Mouse (Mus musculus) frontal cortex, postnatal 10 days (tissue): ENCODE measurements at regions not wholly inside any gene's neighbourhood (a gene's known extent, or its start where the extent isn't known, plus 50 kb on each side); places are given as distances from the start of the nearest gene placed in this dataset.
A peak's percentile ranks its signal among the peaks of the same experiment; 100 is the strongest.
"Not testable (repeated sequence)": the region's sequence is repeated elsewhere in the genome, so short reads cannot be mapped to it uniquely, and the experiment has no call there.

Experiments
- DNase-seq, 2 experiments: peaks; one replicate each; pipeline ENCODE4 v3.0.0; 2022; ENCODE audit warnings: low spot score in 2 of 2, mixed read lengths in 1 of 2

DNA sequence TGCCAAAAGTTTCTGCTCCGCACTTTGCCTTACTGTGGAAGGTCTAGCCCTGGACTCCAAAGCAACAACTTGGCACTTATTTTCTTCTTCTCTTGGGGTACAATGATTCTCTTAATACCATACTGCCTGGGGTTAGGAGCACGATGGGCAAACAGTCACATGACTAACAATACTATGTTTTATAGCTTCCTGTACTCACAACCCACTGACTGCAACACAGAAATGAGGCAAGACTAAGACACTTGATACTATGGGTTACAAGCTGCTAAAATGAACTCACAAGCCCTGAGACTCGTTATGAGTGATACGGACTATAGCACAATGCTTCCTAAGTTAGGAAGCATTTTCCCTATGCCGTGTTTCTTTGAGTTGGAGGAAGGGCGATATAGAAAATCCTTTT is 222.3 kb upstream of the Zpld1 start:
- no peak for DNase-seq

DNA sequence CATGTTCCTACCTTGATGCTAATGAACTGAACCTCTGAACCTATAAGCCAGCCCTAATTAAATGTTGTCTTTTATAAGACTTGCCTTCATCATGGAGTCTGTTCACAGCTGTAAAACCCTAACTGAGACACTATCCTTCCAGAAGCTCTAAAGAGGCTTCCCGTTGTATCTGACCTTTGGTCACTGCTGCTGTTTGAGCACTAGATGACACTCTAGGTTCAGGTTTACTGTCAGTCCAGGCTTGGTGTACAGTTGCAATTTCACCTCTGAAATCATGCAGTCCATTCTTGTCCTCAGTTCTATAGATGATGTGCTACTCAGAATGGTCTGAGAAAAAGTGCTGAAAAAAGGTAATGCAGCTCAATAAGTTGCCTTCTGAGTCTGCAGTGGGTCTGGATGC is 221.9 kb upstream of the Zpld1 start:
- no peak for DNase-seq

DNA sequence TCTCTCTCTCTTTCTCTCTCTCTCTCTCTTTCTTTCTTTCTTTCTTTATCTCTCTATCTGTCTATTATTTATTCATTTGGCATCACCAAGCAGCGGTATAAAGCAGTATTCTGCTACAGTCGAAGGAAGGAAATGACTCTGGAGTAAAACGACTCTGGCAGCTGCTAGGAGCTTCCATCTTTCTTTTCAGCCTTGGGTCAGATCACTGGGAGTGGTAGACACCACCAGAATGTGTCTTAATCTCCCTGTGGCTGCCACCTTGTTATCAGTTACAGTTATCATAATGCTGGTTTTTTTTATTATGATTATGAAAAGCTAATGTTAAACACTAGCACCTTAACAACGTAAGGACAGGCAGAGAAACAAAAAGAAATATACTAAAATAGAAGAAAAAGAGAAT is 219.2 kb upstream of the Zpld1 start:
- no peak for DNase-seq

DNA sequence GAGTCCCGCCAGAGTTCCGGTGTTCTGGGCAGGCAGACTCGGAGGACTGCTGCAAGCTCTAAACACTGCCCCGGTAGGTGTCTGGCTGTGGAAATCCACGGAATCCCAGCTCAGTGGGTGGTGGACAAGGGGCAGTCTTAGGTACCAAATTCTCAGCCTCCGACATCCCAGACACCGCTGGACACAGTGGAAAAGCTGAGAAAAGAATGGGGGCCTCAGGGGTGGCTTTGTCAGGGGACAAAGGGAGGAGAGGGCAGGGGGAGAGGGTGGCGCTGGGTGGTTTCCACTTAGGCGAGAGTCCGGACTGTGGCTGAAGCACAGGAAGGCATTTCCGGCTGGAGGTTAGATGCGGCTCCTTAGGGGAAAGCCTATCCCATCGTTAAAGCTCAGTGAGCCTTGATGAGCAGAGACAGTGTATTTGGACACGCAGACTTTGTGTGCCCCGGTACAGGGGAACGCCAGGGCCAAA is 217.5 kb upstream of the Zpld1 start:
- DNase-seq = no peak

DNA sequence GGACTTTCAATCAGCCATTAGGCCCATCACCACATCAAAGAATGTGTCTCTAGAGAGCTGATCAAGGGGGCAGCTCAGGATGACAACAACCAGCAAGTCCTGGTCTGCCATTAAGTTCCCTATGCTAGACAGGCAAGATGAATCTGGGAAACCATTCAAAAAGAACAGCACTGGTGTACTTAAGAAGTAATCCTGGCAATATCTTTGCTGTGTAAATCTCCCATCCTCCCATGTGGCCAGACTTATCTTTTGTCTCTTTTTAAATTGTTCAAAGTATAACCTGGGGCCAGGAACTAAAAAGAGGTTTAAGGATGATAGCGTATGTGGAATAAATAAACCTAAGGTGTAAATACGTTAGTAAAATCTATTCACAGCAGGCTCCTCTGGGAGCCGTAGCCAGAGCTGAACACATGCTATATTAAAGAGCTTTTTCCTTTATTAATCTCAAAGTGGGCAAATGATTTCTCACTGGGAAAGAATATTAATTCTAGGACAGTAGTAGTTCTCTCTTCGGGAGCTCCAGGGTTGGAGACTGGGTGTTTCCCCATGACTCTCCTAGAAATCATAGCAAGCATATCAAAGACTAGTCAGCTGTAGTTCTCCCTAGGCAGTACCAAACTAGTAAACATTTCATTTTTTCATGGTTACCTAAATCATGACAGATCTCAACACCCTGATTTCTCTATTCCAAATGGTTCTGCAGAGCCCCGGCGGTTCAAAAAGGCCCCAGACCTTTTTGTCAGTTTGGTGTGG is 216.8 kb upstream of the Zpld1 start:
- no peak for DNase-seq

DNA sequence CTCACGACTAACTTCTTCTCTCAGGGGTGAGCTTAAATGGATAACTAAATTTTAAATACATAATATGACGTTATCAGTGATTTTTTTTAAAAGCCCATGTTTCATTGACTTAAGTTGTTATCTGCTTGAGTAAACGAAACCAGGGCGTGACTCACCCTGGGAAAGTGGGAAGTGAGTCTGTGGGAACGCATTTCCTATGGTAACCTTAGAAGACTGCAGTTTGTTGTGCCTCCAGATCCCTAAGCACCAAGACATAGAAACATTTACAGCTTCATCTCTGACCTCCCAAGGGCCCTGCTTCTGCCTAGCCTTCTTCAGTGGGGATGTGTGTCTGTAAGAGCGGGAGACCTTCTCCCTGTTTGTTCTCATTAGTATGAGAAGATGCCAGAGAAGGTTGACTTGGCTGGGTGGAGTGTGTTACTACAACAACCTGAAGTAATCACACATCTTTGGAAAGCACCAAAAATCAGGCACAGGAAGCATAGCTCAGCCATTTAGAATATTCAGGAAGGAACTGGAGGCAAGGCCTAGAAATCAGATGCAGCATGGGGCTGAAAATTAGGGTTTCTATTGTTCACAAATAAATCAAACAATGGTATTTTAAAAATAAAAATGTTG is 207.1 kb upstream of the Zpld1 start:
- no peak for DNase-seq

DNA sequence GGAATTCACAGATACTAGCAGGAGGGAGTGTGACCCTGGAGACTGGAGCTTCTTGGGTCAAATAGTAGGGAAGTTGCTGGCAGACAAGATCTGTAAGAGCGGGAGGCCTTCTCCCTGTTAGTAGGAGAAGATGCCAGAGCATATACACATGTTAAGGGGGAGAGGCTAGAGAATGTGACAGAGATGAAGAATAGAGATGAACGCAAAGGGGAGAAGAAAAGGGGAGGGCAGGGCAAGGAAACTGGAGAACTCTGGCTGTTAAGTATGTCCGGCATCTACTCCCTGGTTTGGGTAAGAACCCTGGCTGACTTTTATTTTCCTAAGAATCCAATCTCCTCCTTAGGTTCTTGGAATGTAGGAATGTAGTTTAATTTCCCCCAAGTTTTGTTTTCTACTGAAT is 206.5 kb upstream of the Zpld1 start:
- DNase-seq = no peak

DNA sequence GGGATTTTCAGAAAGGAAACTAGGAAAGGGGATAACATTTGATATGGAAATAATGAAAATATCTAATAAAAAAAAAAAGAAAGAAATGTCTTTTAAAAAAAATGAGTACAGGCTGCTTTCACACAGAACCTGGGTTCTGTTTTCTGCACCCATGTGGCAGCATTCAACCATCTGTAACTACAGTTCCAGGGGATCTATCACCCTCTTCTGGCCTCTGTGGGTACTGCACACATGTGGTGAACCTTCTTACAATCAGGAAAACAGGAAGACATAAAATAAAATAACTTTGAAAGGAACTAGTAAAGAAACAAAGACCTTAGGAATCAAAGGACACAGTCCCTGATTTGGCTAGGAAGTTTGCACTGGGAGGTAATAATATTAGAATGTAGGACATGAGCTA is 205.5 kb upstream of the Zpld1 start:
- DNase-seq = no peak

DNA sequence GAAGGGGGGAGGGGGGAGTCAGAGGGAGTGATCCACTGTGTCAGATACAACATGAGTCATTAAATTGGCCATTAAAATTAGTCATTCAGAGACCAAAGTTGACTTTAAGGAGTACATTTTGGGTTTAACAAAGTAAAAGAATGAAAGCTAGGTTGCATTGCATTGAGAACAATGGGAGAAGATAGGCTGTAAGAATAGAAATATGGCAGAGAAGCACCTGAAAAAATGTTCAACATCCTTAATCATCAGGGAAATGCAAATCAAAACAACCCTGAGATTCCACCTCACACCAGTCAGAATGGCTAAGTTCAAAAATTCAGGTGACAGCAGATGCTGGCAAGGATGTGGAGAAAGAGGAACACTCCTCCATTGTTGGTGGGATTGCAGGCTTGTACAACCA is 202.0 kb upstream of the Zpld1 start:
- DNase-seq = not testable (repeated sequence)

DNA sequence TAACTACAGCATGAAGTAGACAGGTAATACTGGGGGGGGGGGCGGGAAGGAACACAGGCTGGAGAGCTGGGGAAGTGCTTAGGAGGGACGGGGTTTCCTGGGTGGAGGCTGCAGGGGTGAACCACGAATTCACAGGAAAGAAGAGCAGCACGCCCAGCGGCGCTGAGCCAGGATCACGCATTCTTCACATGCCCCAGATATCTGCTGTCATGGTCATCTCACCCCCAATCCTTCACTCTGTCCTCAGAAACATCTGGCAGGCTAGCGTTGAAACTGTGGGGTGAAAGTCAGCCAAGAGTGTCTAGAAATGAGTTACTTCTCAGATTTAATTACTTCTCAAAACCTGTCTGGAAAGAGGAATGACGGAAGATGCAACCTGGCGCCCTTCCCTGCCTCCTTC is 197.3 kb upstream of the Zpld1 start:
- DNase-seq = no peak

DNA sequence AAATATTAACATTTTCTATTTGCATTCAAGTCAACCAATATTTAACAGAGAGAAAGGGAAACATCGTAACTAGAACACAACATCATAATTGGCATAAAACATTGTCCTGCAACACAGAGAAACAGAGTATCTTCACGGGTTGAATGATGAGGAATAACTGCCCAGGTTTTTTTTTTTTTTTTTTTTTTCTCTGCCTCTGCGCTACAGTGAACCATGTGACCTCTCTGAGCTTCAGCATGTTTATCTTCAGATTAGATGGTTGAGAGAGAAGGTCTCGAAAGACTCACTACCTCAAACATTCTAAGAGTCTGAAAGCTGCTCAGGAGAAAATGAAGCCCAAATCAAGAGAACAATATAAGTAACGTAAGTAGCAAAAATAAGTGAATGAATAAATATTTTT is 196.4 kb upstream of the Zpld1 start:
- no peak for DNase-seq

DNA sequence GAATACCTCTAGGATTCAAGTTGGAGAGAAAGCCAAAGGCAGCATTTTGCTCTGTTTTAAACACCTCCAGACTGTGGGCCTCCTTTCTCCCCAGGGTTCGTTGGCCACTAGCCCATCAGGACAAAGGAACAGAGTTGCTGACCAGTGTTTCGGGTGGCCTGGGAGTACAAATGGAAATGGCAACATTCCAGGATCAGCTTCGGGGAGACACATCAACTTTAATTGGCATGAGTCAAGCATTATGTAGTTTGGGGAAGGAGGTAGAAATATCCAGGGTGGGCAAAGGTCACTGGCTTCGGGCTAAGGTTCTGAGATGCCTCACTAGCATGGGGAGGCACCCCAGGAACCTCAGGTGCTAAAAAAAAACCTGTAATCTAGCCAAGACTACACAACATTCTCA is 194.3 kb upstream of the Zpld1 start:
- no peak for DNase-seq

DNA sequence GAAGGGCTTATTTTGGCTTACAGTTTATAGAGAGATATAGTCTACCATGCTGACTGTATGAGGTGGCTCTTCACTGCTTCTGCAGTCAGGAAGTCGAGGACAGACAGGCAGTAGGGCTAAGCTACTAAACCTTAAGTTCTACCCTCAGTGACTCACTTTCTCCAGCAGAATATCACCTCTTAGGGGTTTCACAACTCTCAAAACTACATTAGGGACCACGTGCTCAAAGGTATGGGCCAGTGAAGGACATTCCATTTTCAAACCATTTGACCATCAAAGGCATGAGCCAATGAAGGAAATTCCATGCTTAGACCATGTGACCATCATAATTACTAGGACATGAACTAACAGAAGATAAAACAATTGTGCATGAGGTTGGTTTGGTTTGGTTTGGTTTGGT is 186.6 kb upstream of the Zpld1 start:
- DNase-seq = no peak

DNA sequence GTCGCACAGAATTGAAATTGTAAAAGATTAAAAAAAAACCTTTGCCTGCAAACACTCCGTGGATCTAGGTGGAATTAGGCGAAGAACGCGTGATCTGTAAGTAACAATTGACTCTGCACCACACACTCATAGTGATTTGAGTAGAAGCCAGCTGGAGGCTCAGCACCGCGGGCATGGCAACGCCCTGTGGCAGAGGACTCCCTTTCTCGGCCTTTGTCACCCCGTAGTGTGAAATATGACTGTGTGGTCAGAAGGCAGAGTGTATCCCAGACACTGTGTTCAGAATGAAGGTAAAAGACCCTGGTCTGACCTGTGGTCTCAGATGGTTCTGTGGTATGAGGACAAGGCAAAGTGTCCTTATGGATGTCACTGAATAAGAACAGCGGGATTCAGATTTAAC is 183.0 kb upstream of the Zpld1 start:
- no peak for DNase-seq

DNA sequence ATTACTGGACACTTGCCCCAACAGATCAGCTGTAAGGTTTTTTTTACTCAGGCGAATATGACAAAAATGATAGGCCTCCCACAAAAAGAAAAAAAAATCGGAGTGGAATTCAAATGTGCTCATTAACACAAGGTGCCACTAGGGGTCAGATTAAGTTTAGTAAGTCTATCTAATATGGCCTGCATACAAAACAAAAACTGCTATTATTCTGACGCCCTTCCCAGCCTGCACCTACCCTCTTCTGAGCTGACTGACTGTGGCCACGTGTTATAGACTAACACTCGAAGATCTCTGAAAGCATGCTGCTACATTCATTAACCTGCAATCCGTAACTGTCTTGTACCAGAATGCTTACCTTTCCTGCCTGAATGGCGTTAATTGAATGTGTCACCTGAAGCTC is 182.5 kb upstream of the Zpld1 start:
- DNase-seq = no peak

DNA sequence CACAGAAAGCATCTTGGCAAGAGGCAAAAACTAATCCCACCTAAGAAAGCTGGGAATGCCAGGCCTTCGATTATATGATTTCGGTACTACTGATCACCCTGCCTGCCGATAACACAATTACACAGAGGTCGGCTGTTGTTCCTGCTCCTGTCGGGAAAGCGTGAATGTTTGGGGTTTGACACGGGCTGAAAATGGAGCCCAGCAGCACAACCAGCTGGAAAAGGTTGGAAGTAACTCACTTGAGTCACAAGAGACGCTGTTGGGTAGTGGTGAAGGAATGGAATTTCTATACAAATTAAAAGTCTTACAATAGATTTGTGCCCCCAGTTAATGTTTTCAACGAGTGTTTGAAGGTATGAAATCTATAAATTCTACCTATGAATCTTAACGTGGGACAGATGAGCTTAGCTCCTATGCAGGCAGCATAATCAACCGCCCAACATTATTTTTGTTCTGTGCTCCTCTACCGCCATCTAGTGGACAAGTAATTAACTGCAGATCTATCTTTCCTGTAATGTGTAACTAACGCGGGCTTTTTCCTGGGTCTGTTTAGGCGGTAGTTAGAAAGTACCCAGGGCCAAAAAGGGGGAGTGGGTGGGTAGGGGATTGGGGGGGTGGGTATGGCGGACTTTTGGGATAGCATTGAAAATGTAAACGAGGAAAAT is 178.9 kb upstream of the Zpld1 start:
- peak in 1 of 2 experiments; percentile 22 for DNase-seq

DNA sequence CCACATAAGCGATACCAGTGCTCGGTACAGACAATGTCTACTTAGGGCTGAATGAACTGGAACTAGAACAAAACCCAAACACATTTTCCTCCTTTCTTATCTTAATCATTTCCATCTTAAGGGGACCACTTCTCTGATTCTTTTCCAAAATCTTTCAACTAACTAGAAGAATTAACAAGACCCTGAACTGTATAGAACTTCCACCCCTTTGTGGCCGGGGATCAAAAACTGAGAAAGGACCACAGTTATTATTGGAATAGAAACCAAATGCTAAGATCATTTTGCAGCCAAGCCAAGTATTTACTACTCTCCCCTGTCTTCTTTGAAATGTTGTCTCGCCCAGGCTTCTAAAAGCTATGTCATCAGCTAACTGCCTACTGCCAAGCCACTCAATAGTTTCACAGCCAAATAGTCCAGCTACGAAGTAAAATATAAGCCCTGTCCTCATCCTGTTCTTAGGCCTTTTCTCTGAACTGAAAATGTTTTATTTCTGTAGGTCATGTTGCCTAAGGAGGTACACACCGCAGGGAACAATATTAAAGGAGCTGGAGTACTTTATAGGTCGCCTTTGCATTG is 177.3 kb upstream of the Zpld1 start:
- DNase-seq = no peak

DNA sequence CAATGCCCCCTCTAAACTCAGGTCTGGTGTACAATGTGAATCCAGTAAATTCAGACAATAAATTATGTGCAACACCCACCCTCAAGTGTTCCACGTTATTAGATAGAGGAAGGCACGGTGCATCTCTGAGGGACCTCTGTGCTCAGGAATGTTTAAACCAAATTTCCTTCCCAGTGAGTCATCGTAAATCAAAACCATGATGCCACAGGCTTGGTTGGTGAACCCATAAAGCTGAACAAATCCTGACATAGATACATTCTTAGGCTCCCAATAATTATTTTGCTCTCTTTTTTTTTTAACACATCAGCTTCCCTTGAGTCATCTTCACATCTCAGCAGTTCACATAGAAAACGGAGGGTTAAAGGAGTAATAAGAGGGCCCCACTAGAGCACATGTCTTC is 173.6 kb upstream of the Zpld1 start:
- no peak for DNase-seq

DNA sequence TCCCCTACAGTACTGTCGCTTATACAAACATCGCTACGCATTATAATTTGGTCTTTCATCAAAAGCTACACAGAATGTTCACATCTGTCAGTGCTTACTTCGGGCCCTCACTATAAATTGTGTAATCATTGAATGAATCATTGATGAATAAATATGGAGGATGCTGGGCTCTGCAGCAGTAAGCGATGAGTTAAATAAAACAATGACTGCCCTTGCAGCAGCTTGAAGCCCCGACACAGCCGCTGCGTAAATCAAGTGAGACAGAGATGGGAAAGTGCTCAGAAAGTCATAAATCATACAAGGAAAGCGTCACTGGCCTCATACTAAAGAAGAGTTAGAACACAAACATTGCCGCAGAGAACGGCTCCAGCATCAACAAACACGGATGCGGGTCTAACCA is 172.9 kb upstream of the Zpld1 start:
- DNase-seq = no peak

DNA sequence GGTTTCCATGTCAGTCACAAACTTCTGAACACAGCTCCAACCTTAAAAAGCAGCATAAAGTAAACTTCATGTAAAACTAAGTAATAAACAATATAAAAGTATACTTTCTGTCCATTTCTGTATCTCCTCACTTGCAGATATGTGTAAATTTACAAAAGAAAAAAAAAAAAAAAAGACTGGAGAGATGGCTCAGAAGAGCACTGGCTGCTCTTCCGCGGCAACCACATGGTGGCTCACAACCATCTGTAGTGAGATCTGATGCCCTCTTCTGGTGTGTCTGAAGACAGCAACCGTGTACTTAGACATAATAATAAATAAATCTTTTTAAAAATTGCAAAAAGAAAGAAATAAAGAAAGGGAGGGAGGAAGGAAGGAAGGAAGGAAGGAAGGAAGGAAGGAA is 171.9 kb upstream of the Zpld1 start:
- no peak for DNase-seq

DNA sequence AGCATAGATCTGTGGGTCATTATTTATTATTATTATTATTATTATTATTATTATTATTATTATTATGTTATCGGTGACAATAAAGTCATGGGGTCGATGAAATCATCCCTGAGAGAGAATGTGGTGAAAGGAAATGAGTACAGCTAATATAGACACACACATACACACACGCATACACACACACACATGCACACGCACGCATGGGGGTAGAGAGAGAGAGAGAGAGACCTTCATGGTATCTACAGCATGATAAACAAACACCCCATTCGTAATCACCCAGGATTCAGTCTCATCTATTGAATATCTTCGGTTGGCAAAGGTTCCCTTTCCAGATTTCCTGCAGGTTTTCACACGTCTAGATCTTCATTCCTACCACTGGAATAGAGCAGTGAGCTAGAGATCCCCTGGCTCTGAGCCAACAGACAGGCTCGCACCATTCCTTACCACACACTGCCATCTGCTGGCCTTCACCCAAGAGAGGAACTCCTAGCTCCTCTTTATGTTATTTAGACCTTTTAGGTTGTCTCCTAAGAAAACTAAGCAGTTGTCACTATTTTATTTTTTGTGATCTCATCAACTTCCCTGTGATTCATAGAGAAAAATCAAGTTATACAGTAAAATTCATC is 171.2 kb upstream of the Zpld1 start:
- peak; percentile 71 to 86 for DNase-seq

DNA sequence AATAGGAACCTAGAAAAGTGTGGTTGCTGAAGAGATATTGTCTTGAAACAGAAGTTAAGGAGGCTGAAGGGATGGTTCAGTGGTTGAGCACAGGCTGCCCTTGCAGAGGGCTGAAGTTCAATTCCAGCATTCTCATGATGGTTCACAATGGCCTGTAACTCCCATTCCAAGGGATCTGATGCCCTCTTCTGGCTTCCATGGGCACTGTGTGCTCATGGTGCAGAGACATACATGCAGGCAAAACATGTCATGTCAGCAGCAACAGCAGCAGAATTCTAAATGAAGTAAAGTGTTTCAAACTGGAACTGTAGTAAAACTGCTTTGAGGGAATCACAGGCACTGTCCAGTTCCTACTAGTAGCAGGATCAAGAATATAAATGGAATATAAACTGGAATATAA is 162.7 kb upstream of the Zpld1 start:
- no peak for DNase-seq
